Mouse (Mus musculus) heart, postnatal 4 days (tissue): ENCODE measurements around the gene Lrg1. TPM values are rescaled to one million over a fixed set of nuclear protein-coding genes. Genes with fewer than 3 reads are reported as not detected.

ENCODE experiments used
- DNase-seq: peaks from one replicate; pipeline ENCODE4 v3.0.0; 2021
- total RNA-seq, 2 experiments: library from RNA; stranded (reverse); gene quantifications; 2 replicates each; pipeline ENCODE4 v1.2.3; 2021

Gene Lrg1
- 1 to 10 TPM; 5.2 TPM for total RNA-seq

DNA sequence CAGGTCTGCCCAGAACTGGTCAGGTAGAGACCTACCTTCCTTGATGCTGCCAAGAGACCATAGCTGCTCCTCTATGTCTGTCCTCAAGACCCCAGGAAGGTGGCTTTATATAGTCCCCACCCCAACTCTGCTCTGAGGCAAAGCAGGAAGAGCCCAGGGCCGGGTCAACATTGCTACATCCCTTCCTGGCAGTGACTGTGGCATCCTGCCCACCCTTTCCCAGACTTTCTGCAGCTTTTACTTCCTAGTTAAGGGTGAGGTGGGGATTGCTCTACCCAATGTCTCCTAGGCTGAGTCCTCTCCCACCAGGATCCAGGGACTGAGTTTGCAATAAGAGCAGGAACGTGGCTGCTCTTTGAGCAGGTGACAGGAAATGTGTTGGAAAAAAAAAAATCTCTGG, at the start of gene Lrg1:
Gene Lrg1, minus strand, starts transcription at position 176 of the 400 bp plus-strand sequence.
- DNase-seq = no peak

DNA sequence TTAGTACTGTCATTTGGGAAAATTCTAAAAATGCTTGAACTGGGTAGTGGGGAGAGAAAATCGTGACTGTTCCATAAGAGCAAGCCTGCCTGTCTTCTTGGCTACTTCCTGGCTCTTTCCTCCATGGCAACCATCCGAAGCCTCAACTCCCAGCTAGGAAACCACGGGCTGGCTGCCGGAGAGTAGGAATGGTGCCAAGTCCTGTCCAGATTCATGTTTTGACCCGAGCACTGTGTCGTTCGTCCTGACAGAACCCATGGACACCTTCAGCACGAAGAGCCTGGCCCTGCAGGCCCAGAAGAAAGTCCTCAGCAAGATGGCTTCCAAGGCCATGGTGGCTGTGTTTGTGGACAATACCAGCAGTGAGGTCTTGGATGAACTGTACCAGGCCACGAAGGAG, 49.7 kb upstream of the Lrg1 start:
- DNase-seq = no peak

DNA sequence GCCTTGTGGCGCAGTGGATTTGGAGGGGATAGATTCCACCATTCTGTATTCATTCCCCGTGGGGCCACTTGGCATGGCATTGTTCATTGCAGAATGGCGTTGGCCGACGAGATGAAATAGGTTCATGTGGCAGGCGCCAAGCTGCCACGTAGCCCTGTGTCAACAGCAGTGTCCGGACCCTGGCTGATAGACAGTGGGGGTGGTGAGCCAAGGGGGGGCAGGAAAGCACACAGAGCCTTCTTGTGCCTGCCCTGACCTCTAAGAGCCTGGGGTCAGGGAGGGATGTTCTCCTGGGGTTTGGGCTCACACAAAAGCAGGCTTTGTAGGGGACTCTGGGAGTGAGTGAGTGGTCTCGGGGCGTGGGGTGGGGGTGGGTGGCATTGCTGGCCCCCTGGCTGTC, 48.8 kb upstream of the Lrg1 start:
- DNase-seq = no peak

DNA sequence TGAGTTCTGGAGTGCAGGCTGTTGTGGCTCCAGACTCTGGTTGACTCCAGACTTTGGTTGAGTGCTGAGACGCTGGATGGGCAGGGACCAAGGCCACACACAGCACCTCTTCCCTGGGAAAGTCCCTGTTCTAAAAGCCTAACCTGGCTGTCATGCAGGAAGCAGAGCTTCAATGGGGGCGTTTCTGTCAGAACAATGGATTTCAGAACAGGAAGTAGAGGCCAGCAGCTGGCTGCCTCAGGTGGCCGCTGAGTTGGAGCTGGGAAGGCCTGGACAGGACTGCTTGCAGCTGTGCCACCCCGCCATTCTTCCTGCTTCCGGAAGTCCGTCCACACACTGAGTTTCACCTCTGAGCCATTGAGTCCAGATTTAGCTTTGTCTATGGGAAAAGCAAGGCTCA, 48.0 kb upstream of the Lrg1 start:
- peak; percentile 45 for DNase-seq

DNA sequence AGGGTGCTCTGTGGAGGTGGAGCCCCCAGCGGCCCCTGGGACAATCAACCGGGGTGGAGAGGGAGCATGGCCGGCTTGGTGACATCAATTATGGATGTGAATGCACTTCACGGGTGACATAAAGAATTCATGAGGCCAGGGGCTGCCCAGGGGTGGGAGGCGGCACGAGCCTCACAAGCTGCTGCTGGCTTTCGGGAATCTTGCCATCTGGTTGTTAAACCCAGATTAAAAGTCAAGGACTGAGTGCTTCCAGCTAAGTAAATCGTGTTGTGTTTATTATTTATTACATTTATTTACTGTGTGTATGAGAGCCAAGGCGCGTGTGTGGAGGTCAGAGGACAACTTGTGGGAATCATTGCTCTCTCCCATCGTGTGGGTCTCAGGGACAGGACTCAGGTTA, 43.9 kb upstream of the Lrg1 start:
- no peak for DNase-seq

DNA sequence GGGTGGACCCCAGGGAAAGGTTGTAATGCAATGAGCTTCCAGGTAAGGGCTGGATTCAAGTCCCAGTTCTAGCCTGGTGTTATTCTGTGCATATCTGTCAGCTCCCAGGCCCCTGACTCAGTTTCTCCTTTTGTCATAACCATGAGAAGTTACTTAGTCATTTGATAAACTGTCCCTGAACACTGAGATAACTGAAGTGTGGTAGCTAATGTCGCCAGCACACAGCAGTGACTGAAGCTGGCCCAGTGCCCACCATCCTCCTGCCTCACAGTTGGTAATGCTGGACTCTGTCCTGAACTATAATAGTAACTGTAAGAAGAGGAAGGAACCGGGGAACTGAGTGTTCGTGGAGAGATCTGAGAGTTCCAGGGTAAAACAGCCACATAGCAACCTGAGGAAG, 42.7 kb upstream of the Lrg1 start:
- no peak for DNase-seq

DNA sequence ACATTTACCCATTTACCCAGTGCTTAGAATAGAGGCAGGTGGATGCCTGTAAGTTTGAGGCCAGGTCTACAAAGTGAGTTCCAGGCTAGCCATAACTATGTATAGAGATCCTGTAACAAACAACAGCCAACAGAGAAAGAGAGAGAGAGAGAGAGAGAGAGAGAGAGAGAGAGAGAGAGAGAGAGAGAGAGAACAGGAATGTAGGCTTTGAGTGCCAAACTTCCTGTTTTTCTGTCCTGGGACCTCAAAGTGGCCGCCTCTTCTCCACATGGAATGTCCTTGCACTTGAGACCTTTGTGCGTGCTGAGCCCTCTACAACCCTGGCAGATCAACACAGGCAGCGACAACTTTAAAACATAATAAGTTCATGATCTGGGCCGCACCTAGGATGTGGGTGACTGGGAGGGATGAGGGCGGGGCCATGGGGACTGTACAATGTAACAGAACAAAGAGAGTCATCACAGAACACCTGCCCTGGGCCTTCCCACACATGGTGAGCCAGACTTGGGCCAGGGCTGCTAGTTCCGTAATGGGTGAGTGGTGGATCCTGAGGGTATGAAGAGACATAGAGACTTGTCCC, 41.8 kb upstream of the Lrg1 start:
- DNase-seq = no peak

DNA sequence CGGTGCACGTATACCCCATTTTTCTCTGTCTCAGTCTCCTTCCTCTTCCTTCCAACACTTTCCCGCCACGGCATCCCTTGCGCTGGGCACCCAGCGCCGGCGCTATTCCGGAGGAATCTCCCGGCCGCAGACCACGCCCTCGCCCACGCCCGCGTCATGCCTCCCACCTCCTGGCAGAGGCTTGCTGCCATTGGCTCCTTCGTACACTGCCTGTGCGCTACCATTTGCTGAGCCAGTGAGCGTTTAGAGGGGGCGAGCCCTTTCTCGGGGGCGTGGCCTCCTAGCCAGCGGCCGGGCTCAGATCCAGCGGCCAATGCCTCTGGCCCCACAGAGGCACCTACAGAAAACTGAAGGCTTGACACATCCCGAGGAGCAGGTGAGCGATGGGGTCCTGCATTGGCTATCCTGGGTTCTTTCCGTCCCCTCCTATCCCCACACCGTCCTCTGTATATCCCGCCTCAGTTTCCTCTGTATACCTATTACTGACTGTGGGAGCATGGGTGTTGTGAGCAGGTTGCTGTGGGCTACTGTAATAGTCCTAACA, 40.5 kb upstream of the Lrg1 start, which contains the start of gene Tnfaip8l1:
Gene Tnfaip8l1, plus strand, starts transcription at position 247 of the 544 bp plus-strand sequence.
- DNase-seq = peak; percentile 97

DNA sequence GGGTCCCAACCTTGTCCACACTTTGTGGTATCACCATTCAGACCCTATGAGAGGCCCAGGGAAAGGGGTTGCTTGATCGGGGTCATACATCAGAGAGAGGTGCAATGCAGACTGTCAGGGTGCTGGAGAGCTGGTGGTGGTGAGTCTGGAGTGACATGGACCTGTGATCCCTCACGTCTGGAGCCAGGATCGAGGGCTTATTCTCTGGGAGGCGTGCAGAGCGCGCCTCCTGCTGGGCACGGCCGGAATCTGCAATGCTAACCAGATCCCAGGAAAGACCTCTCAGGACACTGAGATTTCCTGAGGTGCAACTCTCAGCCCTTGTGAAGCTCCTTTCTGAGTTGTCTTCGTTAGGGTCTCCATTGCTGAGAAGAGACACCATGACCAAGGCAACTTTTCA, 37.9 kb upstream of the Lrg1 start:
- DNase-seq = peak; percentile 81

DNA sequence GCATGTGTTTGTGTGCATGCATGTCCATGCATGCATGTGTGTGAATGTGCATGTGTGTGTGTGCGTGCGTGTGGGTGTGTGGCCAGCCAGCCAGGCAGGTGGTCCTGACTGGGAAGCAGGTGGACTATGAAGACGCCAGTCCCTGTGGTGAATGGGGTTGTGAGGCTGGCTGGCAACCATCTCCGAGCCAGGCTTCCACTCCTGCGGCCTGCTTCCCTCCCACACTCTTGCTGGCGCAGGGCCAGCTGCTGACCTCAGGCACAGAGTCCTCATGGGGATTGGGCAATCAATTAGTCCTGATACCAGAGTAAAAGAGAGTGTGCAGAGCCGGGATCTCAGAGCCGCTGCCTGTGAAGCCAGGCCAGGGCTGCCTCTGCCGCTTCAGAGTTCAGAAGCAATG, 31.8 kb upstream of the Lrg1 start:
- DNase-seq = peak; percentile 70

DNA sequence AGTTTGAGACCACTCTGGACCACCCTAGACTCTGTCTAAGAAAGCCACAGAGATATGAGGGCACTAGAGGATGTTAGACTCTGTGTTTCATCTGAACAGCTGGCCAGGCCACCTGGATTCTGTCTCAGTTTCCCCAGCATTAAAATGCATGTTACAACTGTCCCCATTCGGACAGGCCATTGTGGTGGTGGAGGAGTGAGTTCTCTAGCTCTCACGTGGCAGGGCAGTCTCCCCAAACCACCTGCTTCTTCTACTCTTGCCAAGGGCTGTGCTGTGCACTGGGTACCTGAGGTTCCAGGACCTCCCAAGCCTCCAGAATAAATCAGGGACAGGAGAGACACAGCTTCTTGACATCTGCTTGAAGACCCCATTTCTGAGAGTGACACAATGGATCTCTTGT, 28.1 kb upstream of the Lrg1 start:
- DNase-seq = no peak

DNA sequence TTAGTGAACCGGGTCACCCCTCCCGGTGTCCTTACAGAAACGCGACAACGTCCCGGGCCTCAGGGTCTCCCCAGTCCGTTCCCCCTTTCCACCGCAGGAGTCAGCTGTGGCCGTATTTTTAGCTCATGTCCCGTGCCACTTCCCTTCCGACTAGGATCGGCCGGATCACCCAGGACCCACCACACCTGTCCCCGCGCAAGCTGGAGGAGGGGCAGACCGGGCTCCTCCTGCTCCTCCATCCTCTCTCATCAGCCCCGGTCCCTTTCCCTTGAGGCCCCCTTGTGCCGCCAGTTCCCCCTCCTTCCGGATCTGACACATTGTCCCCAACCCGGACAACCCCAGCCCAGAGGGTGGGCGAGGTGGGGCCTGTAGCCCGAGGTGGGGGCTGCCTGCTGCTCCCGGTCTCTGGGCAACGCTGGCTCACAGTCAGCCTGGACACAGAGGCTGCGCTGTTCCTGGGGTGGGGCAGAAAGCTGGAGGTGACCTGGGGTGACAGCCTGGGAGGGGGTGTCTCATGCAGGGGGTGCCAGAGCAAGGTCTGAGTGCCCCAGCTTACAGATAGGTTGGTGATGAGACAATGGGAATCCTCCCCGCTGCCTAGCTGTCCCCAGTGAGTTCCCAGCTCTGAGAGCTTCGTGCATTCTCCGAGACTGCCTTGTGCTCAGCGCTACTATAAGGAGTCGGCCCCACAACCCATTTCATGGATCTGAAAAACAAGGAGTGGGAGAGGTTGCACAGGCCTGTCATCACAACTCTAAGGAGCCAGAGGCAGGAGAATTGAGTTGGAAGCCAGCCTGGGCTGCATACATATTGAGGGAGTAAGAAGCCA, 27.2 kb upstream of the Lrg1 start:
- no peak for DNase-seq

DNA sequence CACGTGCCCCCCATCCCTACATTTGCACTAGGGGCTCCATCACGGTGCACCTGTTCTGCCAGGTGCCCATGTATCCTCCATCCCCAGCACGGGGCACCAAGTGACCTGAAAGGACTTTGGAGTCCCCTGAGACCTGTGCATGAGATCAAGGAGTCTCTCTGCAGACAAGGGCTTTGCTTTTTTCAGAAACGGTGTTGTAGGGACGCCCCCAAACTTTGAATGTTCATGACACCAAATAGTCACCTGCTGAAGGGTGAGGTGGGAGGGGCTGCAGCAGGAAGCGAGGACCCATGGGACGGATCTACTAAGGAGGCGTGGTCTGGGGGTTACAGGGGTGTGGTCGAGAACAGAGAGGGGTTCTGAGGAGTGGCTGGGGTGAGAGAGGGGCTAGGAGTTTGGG, 26.5 kb upstream of the Lrg1 start:
- no peak for DNase-seq

DNA sequence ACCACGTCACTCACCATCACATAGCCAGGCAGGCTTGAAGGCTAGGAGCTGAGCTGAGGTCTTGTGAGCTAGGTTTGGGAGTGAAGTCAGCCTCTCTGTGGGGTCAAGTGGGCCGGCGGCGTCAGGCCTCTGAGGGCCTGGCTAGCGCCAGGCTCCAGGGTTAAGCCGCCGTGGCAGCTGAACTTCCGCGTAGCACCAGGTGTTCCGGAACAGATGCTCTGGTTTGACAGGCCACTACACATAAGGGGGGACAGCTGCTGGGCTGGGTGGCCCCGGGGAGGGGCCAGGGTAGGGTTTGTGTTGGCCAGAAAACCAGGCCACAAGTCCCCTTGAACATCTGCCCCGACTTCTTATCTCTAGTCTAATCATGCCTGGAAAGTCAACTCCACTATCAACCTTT, 25.6 kb upstream of the Lrg1 start:
- DNase-seq = no peak

DNA sequence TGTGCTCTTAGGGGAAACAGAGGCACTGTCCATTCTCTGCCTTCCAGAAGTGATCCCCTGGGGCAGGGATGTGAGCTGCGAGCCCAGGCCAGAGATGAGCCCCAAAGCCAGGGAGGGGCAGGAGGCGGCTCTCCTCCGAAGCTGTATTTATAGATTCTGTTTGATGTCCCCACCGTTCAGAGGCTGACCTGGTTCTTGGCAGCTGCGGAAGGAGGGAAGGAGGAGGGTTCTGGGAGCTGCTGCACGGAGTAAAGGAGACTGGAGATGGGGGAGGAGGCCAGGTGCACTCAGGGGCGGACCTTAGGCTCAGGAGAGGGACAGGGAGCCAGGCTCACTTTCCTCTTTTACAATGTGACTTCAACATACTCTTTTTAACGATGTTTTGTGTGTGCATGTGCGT, 24.3 kb upstream of the Lrg1 start:
- no peak for DNase-seq

DNA sequence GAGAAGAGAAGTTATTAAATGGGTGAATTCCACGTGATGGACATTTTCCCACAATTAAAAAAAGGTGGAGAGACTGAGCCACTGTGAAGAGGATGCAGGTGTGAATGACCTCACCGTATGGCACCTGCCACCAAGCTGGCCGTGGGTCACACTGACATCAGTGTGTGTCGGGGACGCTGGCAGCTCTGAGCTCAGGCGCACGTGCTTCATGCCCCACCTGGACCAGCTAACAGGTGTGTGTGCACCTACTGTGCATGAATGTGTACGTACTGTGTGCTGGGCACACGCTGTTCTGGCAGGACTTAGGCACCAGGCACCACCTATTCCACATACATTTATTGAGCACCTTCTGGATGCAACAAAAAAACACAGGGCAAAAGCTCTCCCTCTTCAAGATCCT, 22.7 kb upstream of the Lrg1 start:
- DNase-seq = no peak

DNA sequence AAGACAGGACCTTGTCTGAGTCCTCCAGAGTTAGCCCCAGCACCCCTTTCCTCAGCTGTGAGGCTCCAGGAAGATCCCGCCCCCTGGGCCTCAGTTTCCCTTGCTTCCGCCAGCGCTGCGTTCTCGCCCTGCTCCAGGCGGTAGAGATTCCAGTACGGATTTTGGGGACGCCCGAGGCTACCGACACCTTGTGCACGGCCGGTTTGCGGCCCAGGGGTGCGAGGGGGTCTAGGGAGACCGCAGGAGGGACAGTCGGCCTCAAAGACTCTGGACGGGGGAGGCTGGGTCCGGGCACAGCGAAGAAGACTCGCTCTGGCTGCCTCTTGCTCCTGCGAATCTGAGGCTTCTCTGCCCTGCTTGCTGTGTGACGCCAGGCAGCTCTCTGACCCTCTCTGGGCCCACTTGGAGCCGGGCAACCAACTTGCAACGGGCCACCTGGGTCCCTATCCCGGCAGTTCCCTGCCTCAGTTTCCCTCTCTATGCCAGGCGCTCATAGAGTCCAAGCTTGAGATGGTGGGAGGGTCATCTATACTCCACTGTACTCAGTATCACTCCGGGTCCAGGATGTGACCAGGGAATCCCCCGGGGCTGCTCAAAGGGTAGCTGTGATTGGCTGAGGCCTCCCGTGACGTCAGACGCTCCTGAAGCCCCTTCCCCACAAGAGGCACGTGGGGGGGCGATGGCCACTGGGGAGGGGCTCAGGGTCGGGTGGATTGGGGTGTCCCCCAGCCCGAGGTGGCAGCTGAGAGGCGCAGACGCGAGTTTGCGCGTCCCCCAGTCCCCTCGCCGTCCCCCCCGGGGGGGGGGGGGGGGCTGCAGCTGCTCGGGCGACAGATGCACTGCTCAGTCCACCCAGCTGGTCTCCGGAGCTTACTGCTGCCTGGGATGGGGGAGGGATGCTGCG, 20.2 kb upstream of the Lrg1 start:
- DNase-seq = peak; percentile 54

DNA sequence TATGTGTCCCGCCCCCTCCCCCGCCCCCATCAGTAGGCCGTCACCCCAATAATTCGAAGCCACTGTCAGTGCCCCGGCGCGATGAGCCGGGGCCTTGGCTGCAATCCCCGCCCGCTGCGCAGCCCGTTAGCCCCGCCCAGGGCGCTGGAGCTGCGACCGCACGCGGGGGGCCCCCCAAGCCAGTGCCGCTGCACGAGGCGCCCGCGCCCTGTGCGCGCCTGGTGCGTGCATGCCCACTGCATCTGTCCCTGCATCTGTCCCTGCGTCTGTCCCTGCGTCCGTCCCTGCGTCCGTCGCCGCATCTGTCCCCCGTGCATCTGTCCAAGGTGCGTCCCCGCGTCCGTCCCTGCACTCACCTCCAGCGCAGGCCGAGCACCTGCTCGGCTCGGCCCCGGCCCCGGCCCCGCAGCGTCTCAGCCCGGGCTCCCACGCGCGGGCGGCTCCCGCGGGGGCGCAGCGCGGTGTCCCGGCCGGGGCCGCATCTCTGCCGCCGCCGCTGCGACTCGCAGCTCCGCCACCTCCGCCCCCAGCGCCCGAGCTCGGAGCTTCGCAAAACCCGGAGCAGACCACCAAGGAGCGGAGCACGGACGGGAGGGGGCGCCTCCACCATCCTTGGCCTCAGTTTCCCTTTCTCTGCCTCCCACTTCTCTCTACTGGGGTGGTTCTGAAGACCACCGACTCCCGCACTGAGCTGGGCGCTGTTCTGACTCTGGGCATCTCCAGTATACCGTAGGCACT, 18.2 kb upstream of the Lrg1 start, which contains the start of gene Sema6b:
Gene Sema6b, minus strand, starts transcription at position 486 of the 738 bp plus-strand sequence.
- DNase-seq = peak; percentile 79

DNA sequence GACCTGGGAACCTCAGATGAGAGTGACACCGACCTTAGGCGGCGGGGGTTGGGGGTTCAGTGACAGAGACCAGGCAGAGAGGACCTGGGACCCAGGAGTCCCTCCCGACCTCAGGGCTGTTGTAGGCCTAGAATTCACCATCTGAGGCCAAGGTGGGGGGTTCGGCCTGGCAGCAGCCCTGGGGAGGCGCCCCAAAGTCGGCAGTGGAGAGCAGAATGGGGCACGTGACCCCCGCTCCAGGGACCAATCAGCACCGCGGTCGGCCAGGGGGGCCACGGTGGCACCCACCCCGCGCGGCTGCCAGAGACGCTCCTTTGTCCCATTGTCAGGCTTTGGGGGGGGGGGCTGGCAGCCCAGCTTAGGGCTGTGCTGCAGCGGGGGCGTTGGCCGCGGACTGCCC, 17.6 kb upstream of the Lrg1 start:
- DNase-seq = no peak

DNA sequence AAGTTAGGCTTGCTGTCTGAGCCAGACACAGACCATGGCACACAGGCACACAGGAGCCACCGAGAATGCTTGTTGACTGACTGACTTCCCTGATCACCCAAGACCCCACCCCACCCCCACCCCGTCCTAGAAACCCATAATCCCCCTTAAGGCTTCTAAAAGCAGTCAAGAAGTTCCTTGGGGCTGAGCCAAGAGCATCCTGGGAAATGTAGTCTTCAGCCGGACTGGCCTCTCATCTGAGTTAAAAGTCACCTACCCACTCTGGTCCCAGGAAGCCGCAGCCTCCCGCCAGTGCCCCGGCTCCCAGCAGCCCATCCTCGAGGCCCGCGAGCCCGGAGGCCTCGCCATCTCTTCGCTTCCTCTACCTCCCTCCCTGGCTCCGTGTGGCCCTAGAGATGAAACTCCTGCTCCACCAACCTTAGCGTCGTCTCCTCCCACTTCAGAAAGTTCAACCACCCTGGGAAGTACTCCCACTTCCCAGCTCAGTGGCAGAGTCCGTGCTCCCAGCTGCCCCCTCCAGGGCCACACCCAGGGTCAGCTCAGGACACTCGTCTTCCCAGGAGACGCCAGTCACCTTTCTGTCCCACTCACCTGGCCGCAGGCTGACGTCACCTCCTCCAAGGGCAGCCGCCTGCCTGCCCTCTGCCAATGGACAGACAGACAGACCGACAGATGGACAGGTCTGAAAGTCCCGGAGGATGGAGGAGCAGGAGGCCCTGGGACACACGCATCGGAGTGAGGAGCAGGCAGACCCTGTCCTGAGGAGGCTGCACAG, 16.2 kb upstream of the Lrg1 start:
- DNase-seq = no peak

DNA sequence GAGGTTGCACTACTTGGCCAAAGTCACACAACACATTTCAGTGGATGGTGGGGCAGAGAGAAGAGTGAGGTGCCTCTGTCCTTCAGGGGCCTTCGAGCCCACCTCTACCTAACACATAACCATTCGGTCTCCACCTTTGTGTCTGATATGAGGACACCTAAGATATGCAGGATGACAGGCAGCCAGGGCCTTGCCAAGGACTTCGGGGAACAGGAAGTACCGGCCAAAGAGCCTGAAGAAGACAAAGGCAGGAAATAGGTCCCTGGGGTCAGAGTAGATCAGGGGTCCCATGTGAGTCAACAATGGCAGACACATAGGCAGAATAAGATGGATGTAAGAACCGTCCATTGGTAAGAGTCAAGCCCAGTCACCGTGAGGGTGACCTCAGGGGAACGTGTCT, 14.8 kb upstream of the Lrg1 start:
- DNase-seq = no peak
